In the genomic region with DNA sequence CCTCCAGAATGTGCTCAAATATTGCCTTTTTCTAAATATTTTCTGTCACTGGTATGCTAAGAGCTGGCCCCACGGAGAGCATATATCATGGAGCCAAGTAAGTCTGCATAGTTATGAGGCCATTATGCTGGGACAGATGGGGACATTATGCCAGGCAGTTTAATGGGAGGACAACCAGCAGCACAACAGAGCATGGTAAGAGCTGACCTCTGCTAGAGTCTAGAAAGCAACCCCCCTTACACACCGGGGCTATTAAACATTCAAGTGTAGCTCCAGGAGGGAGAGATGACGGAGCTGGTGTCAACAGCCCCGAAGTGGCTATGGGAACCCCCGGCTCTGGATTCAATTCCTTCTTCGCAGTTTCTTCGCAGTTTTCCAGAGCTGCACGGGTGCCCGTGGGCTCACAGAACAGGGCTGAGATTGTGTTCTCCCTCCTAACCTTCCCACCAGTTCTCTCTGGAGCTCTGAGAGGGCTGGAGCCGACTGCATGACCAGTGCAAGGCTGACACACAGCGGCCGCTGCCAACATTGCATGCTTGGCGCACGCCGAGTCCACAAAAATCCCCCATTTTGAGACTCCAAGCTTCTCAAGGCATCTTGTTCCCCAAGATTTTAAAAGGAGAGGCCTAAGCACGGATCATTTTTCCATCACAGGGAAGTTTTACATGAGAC, we compare ENCODE assay signal across 9 mouse cellular contexts.
A peak's percentile ranks its signal among the peaks of the same experiment; 100 is the strongest.
DNase-seq lines count a peak whose midpoint lies in the region; ATAC-seq lines count a peak whose summit lies in the region.
"Had no signal": no experiment of that assay in that cellular context is flagged by ENCODE, and none has a peak within 500 bp of the region (broad histone marks: within the 10 kb centered on the region; RNA-seq: fewer than 3 reads in every experiment).

No protein-coding gene starts in this region.

- H3K4me3 ChIP-seq in embryonic facial prominence, embryonic 12.5 days = no peak overlapping the region
- H3K4me3 ChIP-seq in hindbrain, embryonic 15.5 days = no peak overlapping the region
- H3K4me3 ChIP-seq in midbrain, embryonic 15.5 days = no peak overlapping the region
- H3K4me3 ChIP-seq: stomach, embryonic 15.5 days had no signal

- no peak overlapping the region for H3K27ac ChIP-seq in embryonic facial prominence, embryonic 12.5 days
- no peak overlapping the region for H3K27ac ChIP-seq in hindbrain, embryonic 15.5 days (replicated peaks)
- H3K27ac ChIP-seq in midbrain, embryonic 15.5 days = 0 out of 2 replicates have a peak overlapping the region, but pooled peaks have one; percentile 31
- H3K27ac ChIP-seq: stomach, embryonic 15.5 days had no signal

- WGBS in embryonic facial prominence, embryonic 12.5 days = 25% methylated on average over 16 of the region's 16 CpGs
- 14% methylated on average over 16 of the region's 16 CpGs for WGBS in hindbrain, embryonic 15.5 days
- WGBS in midbrain, embryonic 15.5 days = 16% methylated on average over 16 of the region's 16 CpGs

- H3K9ac ChIP-seq in embryonic facial prominence, embryonic 12.5 days = no peak overlapping the region
- no peak overlapping the region for H3K9ac ChIP-seq in hindbrain, embryonic 15.5 days
- H3K9ac ChIP-seq in midbrain, embryonic 15.5 days = no peak overlapping the region
- H3K9ac ChIP-seq: stomach, embryonic 15.5 days had no signal

- H3K27me3 ChIP-seq in embryonic facial prominence, embryonic 12.5 days = 0 out of 2 replicates have a peak, but pooled peaks cover 3% of the 10 kb centered on the region
- 0 out of 2 replicates have a peak, but pooled peaks cover 2% of the 10 kb centered on the region for H3K27me3 ChIP-seq in hindbrain, embryonic 15.5 days
- H3K27me3 ChIP-seq in midbrain, embryonic 15.5 days (replicated peaks) = 0 out of 2 replicates have a peak, but pooled peaks cover 10% of the 10 kb centered on the region
- H3K27me3 ChIP-seq: stomach, embryonic 15.5 days had no signal

- peaks cover 12% of the 10 kb centered on the region; the same call in 1 of the 2 replicates for H3K4me1 ChIP-seq in embryonic facial prominence, embryonic 12.5 days
- H3K4me1 ChIP-seq in hindbrain, embryonic 15.5 days (replicated peaks) = peaks cover 25% of the 10 kb centered on the region
- peaks cover 33% of the 10 kb centered on the region for H3K4me1 ChIP-seq in midbrain, embryonic 15.5 days

- ATAC-seq in embryonic facial prominence, embryonic 12.5 days (ENCODE audit: insufficient number of reproducible peaks, insufficient read depth, low FRiP score, low TSS enrichment) = 0 out of 2 replicates have a peak, but pooled peaks have one; percentile 64
- peak; percentile 79; the same call in 1 of the 2 replicates for ATAC-seq in hindbrain, embryonic 15.5 days (ENCODE audit: low FRiP score, low read depth)
- ATAC-seq in midbrain, embryonic 15.5 days (replicated peaks) = peak; percentile 73

- no peak overlapping the region for H3K4me2 ChIP-seq in embryonic facial prominence, embryonic 12.5 days (replicated peaks)
- H3K4me2 ChIP-seq in hindbrain, embryonic 15.5 days = peak overlapping the region; percentile 21
- H3K4me2 ChIP-seq in midbrain, embryonic 15.5 days = no peak overlapping the region
- H3K4me2 ChIP-seq: stomach, embryonic 15.5 days had no signal

- H3K36me3 ChIP-seq in embryonic facial prominence, embryonic 12.5 days = no peaks in the 10 kb centered on the region
- no peaks in the 10 kb centered on the region for H3K36me3 ChIP-seq in hindbrain, embryonic 15.5 days
- no peaks in the 10 kb centered on the region for H3K36me3 ChIP-seq in midbrain, embryonic 15.5 days (replicated peaks)
- H3K36me3 ChIP-seq: stomach, embryonic 15.5 days had no signal

- intact Hi-C loops in left cerebral cortex, postnatal 14 days (cut with DNase I) = loop anchor here (1.0 to 5.0 kb wide), 2 partner anchors 118 to 355 kb away; no protein-coding TSS in a partner anchor

- no peaks in the 10 kb centered on the region for H3K9me3 ChIP-seq in embryonic facial prominence, embryonic 12.5 days
- no peaks in the 10 kb centered on the region for H3K9me3 ChIP-seq in hindbrain, embryonic 15.5 days
- no peaks in the 10 kb centered on the region for H3K9me3 ChIP-seq in midbrain, embryonic 15.5 days
- H3K9me3 ChIP-seq: stomach, embryonic 15.5 days had no signal

- DNase-seq in gastrocnemius, postnatal 10 days = peak; percentile 69
- no peak for DNase-seq in gastrocnemius, adult 8-10 months (ENCODE audit: low spot score in 2 of 2)
- DNase-seq in adrenal gland, postnatal 14 days = peak; percentile 77
- peak; percentile 71 to 83 for DNase-seq in left cerebral cortex, postnatal 14 days (ENCODE audit: low spot score in 2 of 2)
- DNase-seq in urinary bladder, postnatal 36 days (ENCODE audit: low spot score in 2 of 2) = peak; percentile 13 to 57

Comparison
In these comparisons a context has a peak if more than half of its experiments do, and no peak if none do; other contexts are left out.
1. DNase-seq: peak in gastrocnemius, postnatal 10 days (single experiment), adrenal gland, postnatal 14 days (single experiment), left cerebral cortex, postnatal 14 days (2 of 2) and urinary bladder, postnatal 36 days (2 of 2); none in gastrocnemius, adult 8-10 months (0 of 2).
2. Peak in every context shown above with its lines, with median percentiles within 50 percentile points of each other: ATAC-seq.